Mouse (Mus musculus) urinary bladder, postnatal 4 days (tissue): ENCODE data around the gene Rhbdl1.

Source experiments
- DNase-seq, 2 experiments: peaks; one replicate each; pipeline ENCODE4 v3.0.0; 2021 to 2022; ENCODE audit warnings: low spot score in 2 of 2

The Rhbdl1 gene

GRCm38 (mm10) chr17:25840519-25840918 lies 3.4 kb upstream of the Rhbdl1 start:
- no peak for DNase-seq

GRCm38 (mm10) chr17:25839455-25840235 lies 2.5 kb upstream of the Rhbdl1 start:
- no peak for DNase-seq

DNA sequence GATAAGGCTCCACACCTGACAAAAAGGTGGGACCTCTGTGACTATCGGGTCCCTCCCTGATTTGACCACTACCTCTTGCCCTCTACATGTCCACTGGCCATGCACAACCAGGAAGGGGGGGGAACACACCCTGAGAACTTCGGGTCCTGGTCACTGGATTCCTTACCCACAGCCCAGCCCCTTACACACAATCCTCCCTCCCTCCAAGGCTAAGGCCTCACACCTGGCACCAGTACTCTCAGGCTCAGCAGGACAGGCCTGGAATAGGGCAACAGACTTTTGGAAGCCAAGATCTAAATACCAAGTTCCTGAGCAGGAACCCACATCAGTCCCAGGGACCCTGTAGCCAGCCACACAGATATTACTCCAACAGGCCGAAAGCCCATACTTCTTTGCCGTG lies 1.8 kb upstream of the Rhbdl1 start:
- no peak for DNase-seq

DNA sequence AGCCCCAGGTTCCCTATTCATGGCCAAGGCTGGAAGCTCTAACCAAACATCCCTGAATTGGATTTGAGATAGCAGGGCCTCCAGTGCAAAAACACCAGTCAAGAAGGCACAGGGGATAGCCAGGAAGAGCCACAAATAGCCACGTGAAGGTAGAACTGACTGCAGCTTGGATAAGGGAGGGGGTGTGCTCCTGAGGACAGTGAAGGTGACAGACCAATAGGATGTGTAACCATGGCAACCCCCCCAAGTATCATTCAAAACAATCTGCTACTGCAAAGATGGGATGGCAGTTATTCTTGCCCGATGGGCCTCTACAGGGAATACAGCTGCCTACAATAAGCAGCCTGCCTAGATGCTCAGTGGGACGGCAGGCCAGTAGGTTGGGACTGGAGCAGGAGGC lies 438 bp upstream of the Rhbdl1 start:
- no peak for DNase-seq

- no peak for DNase-seq
Measured at GRCm38 (mm10) chr17:25836397-25837075, 559 bp downstream of the Rhbdl1 start.

DNA sequence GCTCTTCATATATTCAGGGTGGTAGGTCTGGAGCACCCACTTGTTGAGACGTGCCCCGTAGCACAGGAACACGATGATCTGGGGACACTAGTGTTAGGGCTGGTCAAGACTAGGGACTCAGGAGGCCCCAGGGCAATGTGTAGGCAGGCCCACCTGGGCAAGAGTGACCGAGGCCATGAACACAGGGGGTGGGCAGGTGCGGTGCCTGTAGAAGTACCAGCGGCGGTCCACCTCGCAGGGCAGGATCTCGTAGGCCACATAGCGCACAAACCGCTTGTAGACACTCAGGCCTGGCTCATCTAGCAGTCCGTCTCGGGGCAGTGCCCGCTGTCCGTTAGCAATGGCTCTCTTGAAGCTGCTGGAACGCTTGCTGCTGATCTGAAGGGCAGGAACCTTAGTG lies 1.3 kb downstream of the Rhbdl1 start:
- no peak for DNase-seq

DNA sequence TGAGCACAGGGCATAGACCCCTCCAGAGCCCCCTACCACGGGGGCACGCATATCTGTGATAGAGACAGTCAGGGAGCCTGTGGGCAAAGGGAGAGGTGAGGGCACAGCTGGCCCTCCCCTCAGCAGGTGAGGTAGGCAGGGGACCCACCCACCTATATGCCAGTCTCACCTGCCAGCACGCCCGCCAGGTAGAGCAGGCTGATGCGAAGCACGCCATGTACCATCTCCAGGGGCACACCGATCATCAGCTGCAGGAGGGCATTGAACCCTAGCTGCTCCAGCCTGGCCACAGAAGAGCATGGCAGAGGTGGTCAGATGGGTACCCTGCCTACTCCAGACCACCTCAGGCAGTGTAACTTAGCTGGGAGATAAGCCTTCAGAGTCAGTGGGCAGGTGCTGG lies 1.8 kb downstream of the Rhbdl1 start:
- DNase-seq: no peak

- DNase-seq: no peak
Measured at GRCm38 (mm10) chr17:25834595-25835222, 2.4 kb downstream of the Rhbdl1 start.

DNA sequence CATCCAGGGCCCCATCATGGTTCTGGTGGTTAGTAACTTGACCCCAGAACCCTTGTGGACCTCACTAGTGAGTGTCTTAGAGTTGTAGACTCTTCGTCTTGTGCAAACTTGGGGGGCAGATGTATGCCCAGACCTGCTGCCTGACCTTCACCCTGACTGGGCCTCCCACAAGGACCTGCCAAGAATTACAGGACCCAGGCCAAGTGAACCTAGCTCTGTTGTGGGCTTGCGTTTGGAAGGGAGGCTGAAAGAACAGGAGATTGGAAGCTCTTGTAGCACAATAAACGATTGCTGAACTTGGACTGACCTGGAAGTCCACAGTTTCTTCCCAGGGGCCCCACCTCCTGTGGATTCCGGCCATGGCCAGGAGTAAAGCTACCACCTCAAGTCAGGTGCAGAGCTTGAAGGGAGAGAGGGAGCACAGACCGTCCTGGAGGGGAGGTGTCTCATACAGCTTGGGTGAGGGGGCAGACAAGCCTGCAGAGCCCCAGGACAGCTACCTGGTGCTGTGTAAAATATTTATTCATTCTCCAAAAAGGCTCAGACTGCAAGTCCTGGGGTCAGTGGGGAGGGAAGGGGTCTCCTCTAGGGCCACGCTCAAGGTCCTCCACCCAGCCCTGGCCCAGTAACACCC lies 3.0 kb downstream of the Rhbdl1 start:
- no peak for DNase-seq

- DNase-seq: peak; percentile 90 to 94
Measured at GRCm38 (mm10) chr17:25833291-25833663, 3.8 kb downstream of the Rhbdl1 start, which contains the start of gene Stub1. Stub1 (minus strand) TSS chr17:25833404.

DNA sequence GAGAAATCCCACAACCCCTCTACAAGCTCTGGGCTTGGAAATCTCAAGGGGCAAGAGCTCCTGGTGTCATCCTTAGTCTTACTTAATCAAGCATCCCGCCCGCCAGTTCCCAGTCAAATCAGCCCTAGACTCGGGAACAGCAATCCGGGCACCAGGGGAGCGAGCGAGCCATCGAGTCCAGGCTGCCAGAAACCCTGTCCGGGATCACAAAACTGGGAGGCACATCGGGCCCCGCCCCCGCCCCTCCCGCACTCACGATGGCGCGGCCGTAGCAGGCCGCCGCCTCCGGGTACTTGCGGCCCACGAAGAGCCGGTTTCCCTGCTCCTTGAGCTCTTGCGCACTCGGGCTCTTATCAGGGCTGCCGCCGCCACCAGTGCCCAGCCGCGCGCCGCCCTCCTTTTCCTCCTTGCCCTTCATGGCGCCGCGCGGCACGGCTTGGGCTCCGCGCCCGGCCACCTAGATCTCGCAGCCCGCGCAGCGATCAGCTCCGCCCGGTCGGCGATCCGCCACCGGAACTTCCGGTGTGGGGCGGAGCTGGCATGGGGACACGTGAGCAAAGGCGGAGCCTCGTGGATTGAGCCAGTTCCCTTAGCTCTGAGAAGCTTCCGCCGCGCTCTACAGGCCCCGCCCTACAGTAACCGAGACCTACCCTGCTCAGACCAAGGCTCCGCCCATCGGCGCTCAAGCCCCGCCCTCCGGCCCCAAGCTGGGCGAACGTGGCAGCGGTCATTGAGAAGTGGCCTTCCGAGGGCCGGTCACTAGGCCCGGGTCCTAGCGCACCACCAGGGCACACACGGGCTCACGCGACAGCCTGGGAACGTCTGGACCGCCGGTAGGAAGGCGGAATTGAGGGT lies 4.4 kb downstream of the Rhbdl1 start:
- peak; percentile 99 for DNase-seq

DNA sequence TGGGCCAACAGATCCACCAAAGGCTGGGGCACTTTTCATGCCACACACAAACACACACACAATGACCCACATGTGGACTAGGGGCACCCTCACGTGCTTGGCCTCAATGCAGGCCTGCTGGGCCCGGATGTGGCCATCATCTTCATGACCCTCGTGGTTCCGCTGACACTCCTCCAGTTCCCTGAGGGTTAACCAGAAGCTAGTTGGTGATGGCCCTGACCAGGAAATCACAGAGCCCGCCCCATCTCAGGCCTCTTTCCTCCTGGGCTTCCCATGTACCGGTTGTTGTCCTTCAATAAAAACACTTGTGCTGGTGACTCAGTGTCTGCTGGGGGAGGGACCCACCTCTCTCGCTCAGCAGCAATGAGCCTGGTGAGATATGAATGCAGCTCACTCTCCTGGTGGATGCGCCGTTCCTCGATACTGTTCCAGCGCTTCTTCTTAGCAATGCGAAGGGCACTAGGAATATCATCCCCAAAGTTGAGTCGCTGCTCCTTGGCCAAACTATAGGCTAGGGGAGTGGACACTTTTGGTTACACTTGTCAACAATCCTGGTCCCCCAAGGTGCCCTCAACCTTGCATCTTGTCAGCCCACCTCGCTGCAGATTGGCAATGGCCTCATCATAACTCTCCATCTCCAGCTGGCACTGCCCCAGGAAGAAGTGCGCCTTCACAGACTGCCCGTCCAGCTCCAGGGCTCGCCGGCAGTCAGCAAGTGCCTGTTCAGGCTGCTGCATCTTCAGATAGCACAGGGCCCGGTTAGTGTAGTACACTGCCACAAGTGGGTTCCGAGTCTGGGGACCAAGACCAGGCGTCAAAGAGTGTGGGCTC lies 5.4 kb downstream of the Rhbdl1 start:
- DNase-seq: no peak

- no peak for DNase-seq
Measured at GRCm38 (mm10) chr17:25830806-25831431, 6.2 kb downstream of the Rhbdl1 start.

GRCm38 (mm10) chr17:25830200-25830753 lies 6.8 kb downstream of the Rhbdl1 start:
- DNase-seq: no peak

- no peak for DNase-seq
Measured at GRCm38 (mm10) chr17:25829558-25830017, 7.5 kb downstream of the Rhbdl1 start.

DNA sequence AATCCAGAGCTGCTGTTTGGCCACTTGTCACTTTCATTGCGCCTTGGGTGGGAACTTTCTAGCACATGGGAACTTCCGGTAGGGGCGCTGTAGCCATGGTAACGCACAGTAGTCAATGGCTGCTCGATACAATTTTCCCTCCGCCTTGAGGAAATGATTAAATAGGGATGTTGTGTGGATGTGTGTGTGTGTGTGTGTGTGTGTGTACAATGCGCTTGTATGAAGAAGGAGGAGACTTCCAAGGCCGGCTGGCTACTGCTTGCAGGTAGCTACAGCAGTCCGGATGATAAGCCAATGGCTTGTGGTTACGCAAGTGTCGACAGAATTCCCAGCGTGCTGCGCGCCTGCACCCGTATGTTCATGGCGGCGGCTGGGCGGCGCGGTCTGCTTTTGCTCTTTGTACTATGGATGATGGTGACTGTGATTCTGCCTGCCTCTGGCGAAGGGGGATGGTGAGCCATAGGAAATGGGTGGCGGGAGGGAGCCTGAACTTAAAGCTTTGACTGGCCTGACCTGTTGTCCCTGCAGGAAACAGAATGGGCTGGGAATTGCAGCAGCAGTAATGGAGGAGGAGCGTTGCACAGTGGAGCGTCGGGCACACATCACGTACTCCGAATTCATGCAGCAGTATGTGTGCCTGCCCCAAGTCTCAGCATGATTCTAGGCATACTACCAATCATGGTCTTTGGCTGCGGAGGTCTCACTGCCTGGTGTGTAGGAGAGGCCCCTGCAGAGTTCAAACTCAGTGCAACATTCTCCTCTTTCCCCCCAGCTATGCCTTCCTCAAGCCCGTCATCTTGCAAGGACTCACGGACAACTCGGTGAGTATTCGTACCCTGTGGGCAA lies 8.2 kb downstream of the Rhbdl1 start, which contains the start of gene Jmjd8:
Jmjd8 (plus strand) TSS at position 156 of the 846 bp plus-strand sequence.
- peak; percentile 62 to 77 for DNase-seq

- DNase-seq: no peak
Measured at GRCm38 (mm10) chr17:25828223-25828594, 8.9 kb downstream of the Rhbdl1 start.

DNA sequence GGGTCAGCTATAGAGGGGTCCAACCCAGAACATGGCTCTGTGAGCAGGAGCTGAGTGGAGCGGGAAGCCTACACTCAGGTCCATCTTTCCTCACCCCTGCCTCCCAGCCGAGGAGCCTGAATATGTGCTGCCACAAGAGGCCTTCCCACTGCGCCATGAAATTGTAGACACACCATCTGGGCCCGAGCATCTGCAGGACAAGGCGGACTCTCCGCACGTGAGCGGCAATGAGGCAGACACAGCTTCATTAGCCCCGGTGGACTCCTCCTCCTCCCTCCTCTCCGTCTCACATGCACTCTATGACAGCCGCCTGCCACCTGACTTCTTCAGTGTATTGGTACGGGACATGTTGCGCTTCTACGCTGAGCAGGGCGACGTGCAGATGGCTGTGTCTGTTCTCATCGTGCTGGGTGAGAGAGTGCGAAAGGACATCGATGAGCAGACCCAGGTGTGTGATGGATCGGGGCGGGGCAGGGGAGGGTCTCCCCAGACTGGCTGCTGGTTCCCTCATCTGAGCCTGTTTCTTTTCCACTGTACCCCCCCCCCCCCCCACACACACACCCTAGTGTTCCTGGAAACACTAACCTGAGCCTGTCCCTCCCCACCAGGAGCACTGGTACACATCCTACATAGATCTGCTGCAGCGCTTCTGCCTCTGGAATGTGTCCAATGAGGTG lies 9.4 kb downstream of the Rhbdl1 start:
- DNase-seq: no peak
